Mouse (Mus musculus) ES-Bruce4 (cell line): ENCODE data around the gene Dmpk.
"Not testable (repeated sequence)": the region's sequence is repeated elsewhere in the genome, so short reads cannot be mapped to it uniquely, and the experiment has no call there.

Experiments
- EP300 ChIP-seq: IDR thresholded peaks from 2 replicates; pipeline ENCODE4 v1.6.1; 2011; ENCODE audit warnings: low read depth, low read length; ENCODE audit not compliant: insufficient read depth
- POLR2A ChIP-seq: IDR thresholded peaks from one replicate; pipeline ENCODE4 v1.8.1; 2011; ENCODE audit warnings: low read length; ENCODE audit not compliant: insufficient read depth

- not testable (repeated sequence) for TF ChIP-seq POLR2A, EP300
Measured at GRCm38 (mm10) chr7:19071024-19071423, 12.6 kb upstream of the Dmpk start.
